Mouse (Mus musculus) hindbrain, embryonic 16.5 days (tissue): ENCODE measurements around the gene Cdk17. TPM values are rescaled to one million over a fixed set of nuclear protein-coding genes. Genes with fewer than 3 reads are reported as not detected.

ENCODE experiments used
- microRNA counts: library from miRNA; unstranded; fragments of <30 nt; microRNA quantifications from one replicate; lab custom pipeline; 2016
- microRNA-seq: library from miRNA; unstranded; fragments of <30 nt; microRNA quantifications from one replicate; pipeline ENCODE4, GENCODE M21; 2017
- polyA plus RNA-seq: library from polyadenylated mRNA; unstranded; fragments of >200 nt; fragmentation: Nextera tagmentation; extraction: Ambion mirVana; gene quantifications from 2 replicates; pipeline ENCODE4 v1.2.1, GENCODE M21; 2015

Gene Cdk17
- polyA plus RNA-seq, 1 experiment from 2014 or later: 31.6 TPM

MicroRNAs within 50 kb of the gene (microRNA counts, 519-probe panel; counts per million panel counts)
- microRNA mmu-miR-1931 (lab: Ali Mortazavi, UCI): not detected

Small RNA genes lying within 50 kb of the gene (microRNA-seq; reads per million reads assigned to microRNA genes)
- not detected for gene Mir1931

Other genes starting within 250 kb of the Cdk17 start
- gene Cfap54, start 79.3 kb upstream of the Cdk17 start, polyA plus RNA-seq: 3.3 TPM in 2 replicates
- 4.1 and 8.8 TPM in 2 replicates for gene Elk3, start 150.3 kb downstream of the Cdk17 start, polyA plus RNA-seq